Mouse (Mus musculus) kidney, embryonic 15.5 days (tissue): Measurements from ENCODE around the gene Mup21. TPM values are rescaled to one million over a fixed set of nuclear protein-coding genes. Genes with fewer than 3 reads are reported as not detected.
"Not testable (repeated sequence)": the region's sequence is repeated elsewhere in the genome, so short reads cannot be mapped to it uniquely, and the experiment has no call there.

Experiments used
- ATAC-seq: fragments of 200-750 bp; cut with Nextera tagmentation; replicated peaks from 2 replicates; pipeline ENCODE4 v1.8.0; 2017; ENCODE audit warnings: moderate TSS enrichment; ENCODE audit not compliant: low FRiP score
- H3K27ac ChIP-seq: fragments of 300-500 bp; sonication (generic); 2 replicates; pipeline ENCODE4 v1.5.1; 2015; ENCODE audit warnings: mild to moderate bottlenecking, inconsistent platforms
- H3K27me3 ChIP-seq: fragments of 300-500 bp; sonication (generic); 2 replicates; pipeline ENCODE4 v1.6.1; 2015; ENCODE audit warnings: inconsistent platforms
- H3K36me3 ChIP-seq: fragments of 300-500 bp; sonication (generic); 2 replicates; pipeline ENCODE4 v1.6.1; 2015; ENCODE audit warnings: inconsistent platforms
- H3K4me1 ChIP-seq: fragments of 300-500 bp; sonication (generic); 2 replicates; pipeline ENCODE4 v1.6.1; 2015; ENCODE audit warnings: inconsistent platforms
- H3K4me2 ChIP-seq: fragments of 300-500 bp; sonication (generic); 2 replicates; pipeline ENCODE4 v1.6.1; 2015; ENCODE audit warnings: moderate library complexity, mild to moderate bottlenecking, inconsistent platforms
- H3K4me3 ChIP-seq: fragments of 300-500 bp; sonication (generic); replicated peaks from 2 replicates; pipeline ENCODE4 v1.5.1; 2015; ENCODE audit warnings: mild to moderate bottlenecking, inconsistent platforms
- H3K9ac ChIP-seq: fragments of 300-500 bp; sonication (generic); 2 replicates; pipeline ENCODE4 v1.6.1; 2015; ENCODE audit warnings: mild to moderate bottlenecking, inconsistent platforms
- H3K9me3 ChIP-seq: fragments of 300-500 bp; sonication (generic); replicated peaks from 2 replicates; pipeline ENCODE4 v1.6.1; 2016; ENCODE audit warnings: inconsistent platforms
- WGBS: fragments of 180-500 bp; shearing (Covaris S2); methylation state at CpG from one replicate; pipeline ENCODE4 v1.1.7; 2015; ENCODE audit warnings: mixed read lengths; 5-methylcytosine and 5-hydroxymethylcytosine counted together
- polyA plus RNA-seq: library from polyadenylated mRNA; unstranded; fragments of >200 nt; fragmentation: Nextera tagmentation; extraction: Ambion mirVana; gene quantifications from 2 replicates; pipeline ENCODE4 v1.2.1, GENCODE M21; 2015

Gene Mup21
- not detected in 2 replicates for polyA plus RNA-seq

DNA sequence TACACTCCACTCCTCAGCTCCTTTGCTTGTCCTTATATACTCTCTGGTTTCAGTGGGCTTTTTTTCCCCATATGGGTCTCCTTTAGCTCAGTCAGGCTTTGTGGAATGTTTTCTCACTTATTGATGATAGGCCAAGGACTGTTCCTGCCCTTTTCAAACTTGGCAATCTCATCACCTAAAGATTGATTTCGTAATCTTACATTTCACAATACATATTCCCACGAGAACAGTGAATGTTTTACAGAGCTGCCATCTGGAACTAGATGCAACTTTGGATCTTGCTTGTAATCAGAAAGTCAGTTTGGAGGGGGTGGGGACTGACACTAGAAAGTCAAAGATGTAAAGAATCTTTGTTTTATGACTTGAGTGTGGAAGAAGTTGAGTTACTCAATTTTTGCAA lies at the start of gene Mup21:
TSS of gene Mup21 (minus strand) at position 53 of the 400 bp plus-strand sequence.
- 65% methylated on average over 2 of the region's 2 CpGs for WGBS
- H3K9me3 ChIP-seq: no peaks in the 10 kb centered on the region
- H3K27ac ChIP-seq: no peak within 1 kb of the TSS
- H3K36me3 ChIP-seq: no peaks in the 10 kb centered on the region
- no peak within 1 kb of the TSS for H3K4me3 ChIP-seq
- H3K4me2 ChIP-seq: no peak within 1 kb of the TSS
- no peak within 1 kb of the TSS for H3K9ac ChIP-seq
- no peaks in the 10 kb centered on the region for H3K27me3 ChIP-seq
- H3K4me1 ChIP-seq: no peaks in the 10 kb centered on the region
- ATAC-seq: no peak

DNA sequence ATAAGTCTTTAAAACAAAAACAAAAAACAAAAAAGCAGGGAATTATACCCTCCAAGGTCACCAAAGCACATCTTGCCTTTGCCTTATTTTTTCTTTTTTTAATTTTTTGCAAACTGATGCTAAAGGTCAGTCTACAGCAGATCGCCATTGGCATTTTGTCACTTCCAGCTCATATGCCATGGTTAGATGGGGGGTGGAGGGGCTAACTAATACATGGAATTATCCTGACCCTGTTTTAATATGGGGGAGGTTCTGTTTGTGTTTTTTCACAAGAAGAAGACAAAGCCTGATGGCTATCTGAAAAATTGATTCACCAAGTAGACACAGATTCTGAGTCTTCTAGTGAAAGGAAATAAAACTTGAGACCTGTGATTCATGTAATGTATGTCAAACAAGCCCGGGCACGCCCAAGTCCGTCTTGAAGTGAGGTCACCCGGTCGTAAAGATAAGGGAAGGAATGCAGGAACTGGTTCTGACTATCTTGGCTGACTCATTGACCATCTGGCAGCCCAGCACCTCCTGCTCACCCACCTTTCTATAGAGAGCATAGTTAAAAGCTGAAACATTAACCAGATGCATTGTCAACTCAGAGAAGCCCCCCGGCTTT lies 49.4 kb upstream of the Mup21 start:
- Histone ChIP-seq H3K9me3 (peaks cover 12% of the 10 kb centered on the region), H3K4me2 (no peak overlapping the region), H3K4me3 (no peak overlapping the region), H3K27me3 (no peaks in the 10 kb centered on the region), H3K36me3 (peaks cover 91% of the 10 kb centered on the region), H3K9ac (no peak overlapping the region), H3K4me1 (no peaks in the 10 kb centered on the region), H3K27ac (no peak overlapping the region)
- 83% methylated on average over 7 of the region's 7 CpGs for WGBS
- no peak for ATAC-seq

DNA sequence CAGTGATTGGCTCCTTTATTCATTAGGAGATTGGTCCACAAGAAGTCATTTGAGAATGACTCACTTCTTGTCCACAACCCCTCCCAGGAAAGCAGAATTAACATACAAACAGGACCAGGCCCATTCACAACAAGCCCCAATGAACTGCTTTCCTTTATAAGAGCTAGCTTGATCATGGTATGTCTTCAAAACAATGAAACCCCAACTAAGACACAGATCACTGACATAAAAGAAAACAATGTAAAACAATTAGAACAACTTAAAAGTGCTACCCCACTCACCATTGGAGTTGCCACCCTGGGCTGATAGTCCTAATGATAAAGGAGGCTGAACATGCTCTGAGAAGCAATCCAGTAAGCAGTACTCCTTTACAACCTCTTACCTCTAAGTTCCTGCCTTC lies 38.1 kb upstream of the Mup21 start:
- Histone ChIP-seq H3K4me2 (no peak overlapping the region), H3K4me3 (no peak overlapping the region), H3K36me3 (peaks cover 56% of the 10 kb centered on the region), H3K9ac (no peak overlapping the region), H3K27ac (no peak overlapping the region), H3K9me3 (peaks cover 53% of the 10 kb centered on the region), H3K27me3 (no peaks in the 10 kb centered on the region), H3K4me1 (no peaks in the 10 kb centered on the region)
- no peak for ATAC-seq

DNA sequence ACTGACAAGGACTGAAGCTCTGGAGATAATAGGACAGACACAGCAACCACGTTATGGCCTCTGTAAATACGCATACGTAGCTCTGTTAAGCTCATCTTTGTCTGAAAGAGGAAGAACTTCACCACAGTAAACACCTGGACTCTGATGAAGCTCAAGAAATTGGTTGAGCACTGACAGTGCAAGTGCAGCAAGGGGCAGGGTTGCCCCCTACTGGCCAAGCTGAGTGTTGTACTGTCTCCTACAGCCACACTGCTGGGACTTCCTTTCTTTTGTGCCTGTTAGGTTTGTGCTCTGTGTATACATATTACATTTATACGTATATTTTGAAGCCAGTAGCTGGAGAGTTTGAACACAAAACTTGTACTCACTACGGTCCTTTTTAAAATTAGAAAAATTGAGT lies 26.6 kb upstream of the Mup21 start:
- Histone ChIP-seq H3K4me1 (no peaks in the 10 kb centered on the region), H3K4me3 (no peak overlapping the region), H3K36me3 (no peaks in the 10 kb centered on the region), H3K27me3 (no peaks in the 10 kb centered on the region), H3K27ac (no peak overlapping the region), H3K9ac (no peak overlapping the region), H3K9me3 (no peaks in the 10 kb centered on the region), H3K4me2 (no peak overlapping the region)
- WGBS: 43% methylated on average over 5 of the region's 5 CpGs
- no peak for ATAC-seq

DNA sequence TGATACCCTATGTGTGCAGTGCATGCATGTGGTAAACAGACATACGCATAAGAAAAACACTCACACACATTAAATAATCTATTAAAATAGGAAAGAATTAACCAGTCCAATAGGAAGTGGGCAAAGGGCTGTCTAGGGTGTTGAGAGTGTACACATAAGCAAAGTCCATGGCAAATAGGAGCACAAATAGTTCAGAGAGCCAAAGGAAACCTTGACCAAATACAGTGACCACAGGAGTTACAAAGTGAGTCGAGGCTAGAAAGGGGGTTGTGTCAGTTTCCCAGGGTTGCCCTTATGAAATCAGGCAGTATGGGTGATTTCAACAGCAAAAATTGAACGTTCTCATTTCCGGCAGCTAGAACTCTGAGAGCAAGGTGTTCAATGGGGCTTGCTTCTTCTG lies 23.8 kb upstream of the Mup21 start:
- Histone ChIP-seq H3K4me1 (no peaks in the 10 kb centered on the region), H3K9me3 (no peaks in the 10 kb centered on the region), H3K4me2 (no peak overlapping the region), H3K27me3 (no peaks in the 10 kb centered on the region), H3K9ac (no peak overlapping the region), H3K27ac (no peak overlapping the region), H3K36me3 (no peaks in the 10 kb centered on the region), H3K4me3 (no peak overlapping the region)
- ATAC-seq: no peak
- 86% methylated on average over 4 of the region's 4 CpGs for WGBS

DNA sequence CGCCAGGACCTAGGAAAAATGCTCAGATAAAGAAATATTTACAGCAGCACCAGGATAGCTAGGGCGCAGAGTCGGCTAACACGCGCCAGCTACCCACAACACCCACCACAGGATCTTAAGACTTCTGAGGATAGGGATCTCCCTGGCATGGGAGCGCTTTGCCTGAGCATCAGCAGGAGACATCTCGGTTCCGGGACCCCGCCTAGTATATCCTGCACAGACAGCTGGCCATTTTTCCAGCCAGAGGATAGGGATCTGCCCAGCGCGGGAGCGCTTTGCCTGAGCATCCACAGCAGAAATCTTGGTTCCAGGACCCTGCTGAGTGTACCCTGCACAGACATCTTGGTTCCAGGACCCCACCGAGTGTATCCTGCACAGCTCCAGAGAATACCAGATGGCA lies 17.0 kb upstream of the Mup21 start:
- not testable (repeated sequence) for H3K27ac ChIP-seq, H3K4me3 ChIP-seq, H3K9me3 ChIP-seq, H3K4me1 ChIP-seq, H3K4me2 ChIP-seq, H3K9ac ChIP-seq, H3K36me3 ChIP-seq, ATAC-seq, H3K27me3 ChIP-seq
- 94% methylated on average over 13 of the region's 13 CpGs for WGBS

GRCm38 (mm10) chr4:62158401-62158800 lies 7.7 kb upstream of the Mup21 start:
- ATAC-seq: no peak
- H3K4me1 ChIP-seq: no peaks in the 10 kb centered on the region
- no peaks in the 10 kb centered on the region for H3K27me3 ChIP-seq
- H3K9ac ChIP-seq: no peak overlapping the region
- no peak overlapping the region for H3K4me2 ChIP-seq
- no peaks in the 10 kb centered on the region for H3K36me3 ChIP-seq
- WGBS: 76% methylated on average over 1 of the region's 1 CpGs
- no peaks in the 10 kb centered on the region for H3K9me3 ChIP-seq
- H3K4me3 ChIP-seq: no peak overlapping the region
- no peak overlapping the region for H3K27ac ChIP-seq

DNA sequence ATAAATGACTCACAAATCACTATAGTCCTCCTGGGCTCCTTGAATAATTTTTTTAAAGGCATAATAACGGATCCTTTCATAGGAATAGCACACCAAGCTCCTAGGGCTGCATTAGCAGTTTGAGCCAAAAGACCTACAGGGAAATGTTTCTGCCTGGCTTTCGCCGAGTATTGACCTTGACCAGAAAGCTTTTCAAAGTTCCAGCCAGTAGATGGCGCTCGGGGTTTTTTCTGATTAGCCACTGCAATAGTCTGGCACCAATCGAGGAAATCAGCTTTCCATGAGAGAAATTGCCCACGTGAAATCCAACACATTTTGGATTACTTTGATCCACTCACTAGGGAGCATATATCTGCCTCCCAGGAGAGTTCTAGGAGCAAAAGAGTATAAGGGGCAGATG lies 17.0 kb downstream of the Mup21 start:
- H3K4me1 ChIP-seq: no peaks in the 10 kb centered on the region
- no peak overlapping the region for H3K27ac ChIP-seq
- no peak overlapping the region for H3K4me2 ChIP-seq
- H3K9ac ChIP-seq: no peak overlapping the region
- 67% methylated on average over 7 of the region's 7 CpGs for WGBS
- H3K4me3 ChIP-seq: no peak overlapping the region
- H3K36me3 ChIP-seq: no peaks in the 10 kb centered on the region
- H3K9me3 ChIP-seq: peaks cover 14% of the 10 kb centered on the region; the same call in 1 of the 2 replicates
- ATAC-seq: no peak
- H3K27me3 ChIP-seq: no peaks in the 10 kb centered on the region

- WGBS: 72% methylated on average over 2 of the region's 2 CpGs
- not testable (repeated sequence) for ATAC-seq, H3K9me3 ChIP-seq, H3K27ac ChIP-seq, H3K4me2 ChIP-seq, H3K36me3 ChIP-seq, H3K4me1 ChIP-seq, H3K4me3 ChIP-seq, H3K27me3 ChIP-seq, H3K9ac ChIP-seq
These were observed 47.3 kb downstream of the Mup21 start for GRCm38 (mm10) chr4:62103366-62103765.

Other genes with a start within 250 kb of the Mup21 start
- not detected in 2 replicates for gene Mup20, start 96.7 kb downstream of the Mup21 start, polyA plus RNA-seq
- not detected in 2 replicates for gene Mup3, start 63.5 kb downstream of the Mup21 start, polyA plus RNA-seq
- 10.2 and 11.3 TPM in 2 replicates for gene Zfp37, start 80.2 kb upstream of the Mup21 start, polyA plus RNA-seq
- gene Slc31a2, start 111.7 kb upstream of the Mup21 start, polyA plus RNA-seq: 23.9 and 26.5 TPM in 2 replicates
- 24.3 and 24.7 TPM in 2 replicates for gene Fkbp15, start 209.7 kb upstream of the Mup21 start, polyA plus RNA-seq
- 50.9 and 53.9 TPM in 2 replicates for gene Slc31a1, start 209.9 kb upstream of the Mup21 start, polyA plus RNA-seq